Mouse (Mus musculus) urinary bladder, postnatal 25 days (tissue): ENCODE measurements around the gene Maea.
"Not testable (repeated sequence)": the region's sequence is repeated elsewhere in the genome, so short reads cannot be mapped to it uniquely, and the experiment has no call there.

Experiments used
- DNase-seq: peaks from one replicate; pipeline ENCODE4 v3.0.0; 2022; ENCODE audit warnings: low spot score

The Maea gene

DNA sequence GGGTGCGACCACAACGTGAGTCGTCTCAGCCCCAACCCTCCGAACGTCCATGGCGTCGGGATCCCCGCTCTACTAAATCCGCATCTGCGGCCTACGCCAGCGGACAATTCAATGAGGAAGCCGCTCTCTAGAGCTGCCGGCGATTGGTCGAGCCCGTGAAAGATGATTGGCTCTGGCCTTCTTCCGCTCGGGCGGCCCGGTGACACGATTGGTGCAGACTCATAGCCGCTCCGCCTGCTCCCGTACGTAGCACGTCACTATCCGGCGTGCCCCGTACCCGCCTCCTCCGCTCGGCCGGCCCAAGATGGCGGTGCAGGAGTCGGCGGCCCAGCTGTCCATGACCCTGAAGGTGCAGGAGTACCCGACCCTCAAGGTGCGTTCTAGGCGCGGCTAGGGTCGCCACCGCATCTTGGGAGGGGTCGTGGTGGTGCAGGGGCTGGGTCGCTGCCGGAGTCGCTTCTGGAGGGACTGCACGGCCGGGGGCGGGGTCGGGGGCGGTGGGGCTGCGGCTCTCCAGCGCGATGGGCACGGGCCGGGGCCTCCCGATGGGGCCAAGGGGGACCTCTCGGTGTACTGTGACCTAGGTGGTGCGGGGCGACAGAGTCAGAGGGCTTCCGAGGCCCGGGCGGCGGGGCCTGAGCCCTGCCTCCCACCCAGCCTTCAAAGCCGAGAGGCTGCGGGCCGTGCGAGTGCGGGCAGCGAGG, at the start of gene Maea:
Maea (plus strand) TSS at position 237 of the 704 bp plus-strand sequence.
- DNase-seq = peak; percentile 88

DNA sequence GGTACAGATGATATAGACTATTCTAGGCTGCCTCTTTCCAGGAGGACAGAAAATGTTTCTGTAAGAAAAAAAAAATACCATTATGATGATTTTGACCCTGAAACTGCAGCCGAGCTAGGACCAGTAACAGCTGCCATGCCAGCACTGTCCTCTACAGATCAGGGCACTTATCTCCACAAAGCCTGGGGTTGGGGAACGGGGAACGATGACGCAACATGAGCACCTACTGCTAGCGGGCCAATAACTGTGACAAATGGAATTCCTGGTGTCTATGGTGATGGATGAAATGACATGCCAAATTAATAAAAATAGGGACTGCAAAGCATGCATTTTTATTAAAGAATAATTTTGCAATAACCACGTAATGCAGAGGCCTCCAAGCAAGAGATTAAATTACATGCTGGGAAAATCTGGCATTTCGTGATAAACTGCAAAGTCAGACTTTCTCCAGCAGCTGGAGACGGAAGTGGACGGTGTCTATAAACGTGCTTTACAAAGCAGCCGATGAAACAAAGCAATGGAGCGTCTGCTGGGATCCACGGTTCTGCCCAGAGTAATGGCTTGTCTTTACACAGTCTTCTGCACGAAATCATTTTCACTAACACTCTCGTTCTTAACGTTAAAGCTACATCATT, 41.4 kb upstream of the Maea start:
- DNase-seq = no peak

DNA sequence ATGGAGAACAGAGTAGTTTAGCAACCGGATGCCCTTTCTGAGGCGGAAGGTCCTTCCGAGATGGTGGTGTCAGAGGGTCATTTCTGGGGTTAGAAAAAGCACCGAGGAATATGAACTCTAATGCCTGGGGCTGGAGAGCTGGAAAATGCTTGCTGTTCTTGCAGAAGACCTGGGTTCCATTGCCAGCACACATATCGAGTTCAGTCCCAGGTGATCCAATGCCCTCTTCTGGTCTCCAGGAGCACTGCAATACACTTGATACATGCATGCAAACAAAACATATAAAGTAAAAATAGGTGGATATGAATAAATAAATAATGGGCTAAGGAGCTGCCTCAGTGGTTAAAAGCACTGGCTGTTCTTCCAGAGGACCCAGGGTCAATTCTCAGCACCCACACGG, 38.1 kb upstream of the Maea start:
- DNase-seq = no peak

DNA sequence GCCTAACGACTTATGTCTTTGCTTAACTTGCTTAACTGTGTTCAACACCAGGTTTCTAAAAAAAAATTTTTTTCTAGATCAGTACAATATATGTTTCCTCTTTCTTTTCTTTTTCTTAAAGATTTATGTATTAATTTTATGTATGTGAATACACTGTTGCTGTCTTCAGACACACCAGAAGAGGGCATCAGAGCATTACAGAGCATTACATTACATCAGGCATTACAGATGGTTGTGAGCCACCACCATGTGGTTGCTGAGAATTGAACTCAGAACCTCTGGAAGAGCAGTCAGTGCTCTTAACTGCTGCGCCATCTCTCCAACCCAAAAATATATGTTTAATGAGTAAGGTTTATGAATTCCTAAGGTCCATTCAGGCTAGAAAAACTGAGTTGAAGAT, 33.5 kb upstream of the Maea start:
- DNase-seq = no peak

DNA sequence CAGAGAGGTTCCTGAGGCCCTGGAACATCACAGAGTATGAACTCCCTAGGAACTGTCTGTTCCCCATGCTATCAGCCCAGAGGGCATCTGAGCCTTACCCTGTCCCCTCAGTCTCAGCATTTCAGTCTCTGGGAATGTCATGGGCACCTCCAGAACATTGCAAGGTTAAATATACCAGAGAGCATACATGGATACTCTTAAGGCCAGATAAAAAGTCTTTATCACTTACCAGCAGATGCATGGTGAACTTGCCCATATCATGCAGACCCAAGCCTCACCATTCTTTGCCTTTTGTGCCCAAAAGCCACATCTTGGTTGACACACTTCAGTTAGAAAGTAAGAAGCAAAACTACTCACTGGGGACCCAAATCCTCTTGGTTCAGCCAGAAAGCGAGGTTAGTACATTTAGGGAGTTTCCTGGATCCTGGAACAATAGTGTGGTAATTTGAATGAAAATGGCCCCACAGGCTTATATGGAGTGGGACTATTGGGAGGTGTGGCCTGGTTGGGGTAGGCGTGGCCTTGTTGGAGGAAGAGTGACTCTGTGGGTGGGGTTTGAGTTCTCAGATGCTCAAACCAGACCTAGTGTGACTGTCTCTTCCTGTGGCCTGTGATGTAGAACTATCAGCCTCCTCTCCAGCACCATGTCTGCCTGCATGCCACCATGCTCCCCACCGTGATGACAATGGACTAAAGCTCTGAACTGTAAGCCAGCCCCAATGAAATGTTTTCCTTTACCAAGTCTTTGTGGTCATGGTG, 24.4 kb upstream of the Maea start:
- DNase-seq = no peak

DNA sequence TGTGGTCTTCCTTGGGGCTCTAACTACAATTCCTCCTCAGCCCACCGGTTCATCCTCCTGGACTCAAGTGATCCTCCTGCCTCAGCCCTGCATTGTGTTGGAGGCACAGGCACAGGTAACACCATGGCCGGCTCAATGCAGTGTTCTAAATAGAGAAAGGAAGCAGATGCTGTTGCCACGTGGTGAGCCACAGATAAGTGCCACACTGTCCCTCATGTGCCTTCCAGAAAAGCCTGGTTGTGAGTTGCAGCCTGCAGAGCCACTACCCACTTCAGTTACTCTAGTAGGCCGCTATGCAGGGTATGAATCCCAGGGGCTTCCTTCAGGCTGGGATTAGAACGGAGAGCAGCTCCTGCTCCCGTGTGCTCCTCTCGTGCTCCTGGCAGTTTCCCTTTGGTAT, 23.1 kb upstream of the Maea start:
- DNase-seq = no peak

DNA sequence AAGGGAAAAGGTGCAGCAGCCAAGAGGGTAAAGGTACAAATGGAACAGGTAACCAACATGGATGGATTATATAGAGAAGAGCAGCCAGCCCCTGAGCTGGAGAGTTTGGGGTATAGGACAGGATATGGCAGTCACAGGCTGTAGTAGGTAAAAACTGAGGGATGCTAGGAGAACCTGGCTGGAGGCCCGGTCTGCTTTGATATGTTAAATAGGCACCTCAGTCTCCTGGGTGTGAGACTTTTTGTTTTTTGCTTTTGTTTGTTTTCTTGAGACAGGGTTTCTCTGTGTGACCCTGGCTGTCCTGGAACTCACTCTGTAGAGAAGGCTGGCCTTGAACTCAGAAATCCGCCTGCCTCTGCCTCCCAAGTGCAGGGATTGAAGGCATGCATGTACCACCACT, 10.8 kb upstream of the Maea start:
- no peak for DNase-seq

DNA sequence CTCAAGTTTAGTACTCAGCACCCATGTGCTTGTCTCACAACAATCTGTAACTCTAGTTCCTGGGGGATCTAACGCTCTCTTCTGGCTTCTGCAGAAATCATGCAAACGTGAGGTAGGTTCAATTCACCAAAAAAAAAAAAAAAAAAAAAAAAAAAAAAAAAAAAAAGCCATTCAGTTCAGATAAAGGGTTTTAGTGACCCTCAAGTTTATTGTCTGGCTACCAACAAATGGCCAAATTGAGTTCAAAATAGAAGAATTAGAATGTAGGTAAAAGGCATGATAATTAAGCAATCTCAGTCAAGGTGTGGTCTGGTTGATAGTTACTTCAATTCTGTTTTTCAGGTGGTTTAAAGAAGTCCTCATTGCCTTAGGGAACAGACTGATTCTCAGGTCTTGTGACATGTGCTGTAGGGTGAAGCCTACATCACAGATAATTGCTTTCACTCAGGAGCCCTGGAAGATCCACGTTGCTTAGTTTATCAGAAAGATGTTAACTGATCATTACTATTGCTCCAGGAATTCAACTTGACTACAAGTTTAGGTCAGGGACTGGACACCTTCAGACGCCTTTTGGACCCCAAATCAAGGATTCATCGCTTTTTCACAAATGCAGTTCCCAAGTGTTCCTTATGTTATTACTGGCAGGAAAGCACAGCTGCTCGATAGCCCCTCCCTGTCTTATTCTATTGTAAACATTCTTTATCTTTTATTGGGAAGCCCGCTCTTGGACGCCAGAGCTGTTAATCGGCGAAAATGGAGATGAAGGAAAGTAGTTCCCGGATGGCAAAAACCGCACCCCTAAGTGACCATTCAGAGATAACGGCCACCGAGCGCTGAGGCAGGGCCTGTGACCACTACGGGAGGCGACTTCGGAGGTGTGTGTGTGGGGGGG, 682 bp upstream of the Maea start:
- no peak for DNase-seq

DNA sequence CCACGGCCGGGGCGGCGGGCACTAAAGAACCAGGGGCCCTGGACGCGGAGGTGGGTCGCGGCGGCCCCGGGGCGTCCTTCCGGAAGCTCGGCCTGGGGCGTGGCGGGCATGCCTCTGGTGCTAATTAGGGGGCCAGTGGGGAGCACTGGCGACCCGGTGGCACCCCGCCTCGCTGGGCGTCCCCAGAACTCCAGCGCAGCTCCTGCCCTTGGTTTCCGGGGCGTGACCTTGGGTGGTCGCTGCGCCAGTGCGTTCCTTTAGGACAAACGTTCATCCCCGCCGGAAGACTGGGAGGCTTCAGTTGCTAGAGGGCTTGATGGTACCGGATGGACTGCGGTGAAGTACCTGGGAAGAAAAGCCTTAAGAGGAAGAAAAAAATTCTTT, 660 bp downstream of the Maea start:
- DNase-seq = no peak

DNA sequence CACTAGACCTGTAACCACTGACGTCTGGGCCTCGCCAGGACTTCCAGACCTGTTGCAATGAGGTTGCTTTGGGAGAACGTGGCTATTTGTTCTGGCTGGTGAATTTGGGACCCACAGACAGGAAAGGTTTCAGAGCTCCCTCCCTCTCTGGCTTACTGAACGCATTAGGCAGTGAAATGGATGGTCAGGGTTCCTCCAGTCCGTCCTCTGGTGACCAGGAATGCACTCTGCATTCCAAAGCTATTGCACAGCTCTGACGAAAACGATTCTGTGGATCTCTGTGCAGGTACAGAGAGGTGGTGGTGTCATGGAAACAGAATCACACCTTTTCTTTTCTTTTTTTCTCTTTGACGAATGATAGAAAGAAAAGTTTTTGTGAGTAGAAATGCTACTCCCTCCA, 1.9 kb downstream of the Maea start:
- no peak for DNase-seq

DNA sequence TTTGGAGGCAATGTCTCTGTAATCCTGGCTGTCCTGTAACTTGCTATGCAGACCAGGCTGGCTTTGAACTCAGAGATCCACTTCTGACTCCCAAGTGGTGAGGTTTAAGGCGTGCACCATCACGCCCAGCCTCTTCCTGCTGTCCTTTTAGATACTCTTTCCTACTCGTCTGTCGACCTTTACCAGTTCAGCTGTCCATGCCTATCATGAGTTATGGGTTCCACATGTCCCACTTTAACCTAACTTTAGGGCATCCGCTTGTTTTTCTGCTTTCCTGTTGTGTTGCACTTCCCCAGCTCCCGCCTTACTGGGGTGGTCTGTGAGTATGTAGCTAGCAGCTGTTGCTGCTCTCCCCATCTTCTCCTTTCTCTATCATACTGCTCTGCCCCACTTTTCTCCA, 5.9 kb downstream of the Maea start:
- no peak for DNase-seq

DNA sequence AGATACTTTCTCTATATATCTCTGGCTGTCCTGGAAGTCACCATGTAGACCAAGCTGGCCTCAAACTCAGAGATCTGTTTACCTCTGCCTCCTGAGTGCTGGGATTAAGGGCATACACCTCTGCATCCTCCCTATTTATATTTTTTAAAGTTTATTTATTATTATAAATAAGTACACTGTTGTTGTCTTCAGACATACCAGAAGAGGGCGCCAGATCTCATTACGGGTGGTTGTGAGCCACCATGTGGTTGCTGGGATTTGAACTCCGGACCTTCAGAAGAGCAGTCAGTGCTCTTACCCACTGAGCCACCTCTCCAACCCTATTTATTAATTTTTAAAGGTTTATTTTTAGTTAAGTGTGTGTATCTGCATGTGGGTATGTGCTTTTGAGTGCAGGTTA, 6.9 kb downstream of the Maea start:
- not testable (repeated sequence) for DNase-seq

DNA sequence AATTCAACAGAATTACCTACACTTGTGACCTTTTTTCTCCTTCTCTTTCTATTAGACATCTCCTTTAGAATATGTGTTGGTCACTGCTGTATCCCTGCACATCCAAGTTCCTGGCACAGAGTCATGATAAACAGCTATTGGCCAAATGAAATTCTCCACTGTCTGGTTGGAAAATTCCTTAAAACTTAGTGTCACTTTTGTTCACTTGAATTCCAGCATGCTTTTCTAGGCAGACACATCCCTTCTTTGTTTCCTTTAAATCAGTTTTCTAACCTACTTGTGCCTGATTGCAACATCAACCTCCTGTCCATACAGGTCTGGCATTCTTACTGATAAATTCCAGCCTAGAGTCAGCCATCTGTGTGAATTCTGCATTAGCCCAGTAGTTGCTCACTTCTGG, 7.5 kb downstream of the Maea start:
- no peak for DNase-seq

DNA sequence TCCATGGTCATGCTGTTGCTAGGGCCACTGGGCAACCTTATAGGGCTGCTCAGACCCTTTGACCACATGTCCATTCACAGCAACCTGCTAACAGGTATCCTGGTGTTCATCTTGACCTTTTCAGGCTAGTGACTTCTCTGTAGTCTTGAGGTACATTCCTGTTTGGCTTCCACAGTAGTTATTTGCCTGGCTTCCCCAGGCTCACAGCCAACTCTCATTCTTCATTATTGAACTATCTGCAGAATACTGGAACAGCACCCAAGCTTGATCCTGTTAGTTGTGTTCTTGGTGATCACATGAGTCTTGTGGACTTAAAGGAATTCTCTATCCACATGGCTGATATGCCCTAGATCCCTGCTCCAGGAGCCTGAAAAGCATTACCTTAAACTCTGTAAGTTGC, 8.3 kb downstream of the Maea start:
- DNase-seq = no peak

DNA sequence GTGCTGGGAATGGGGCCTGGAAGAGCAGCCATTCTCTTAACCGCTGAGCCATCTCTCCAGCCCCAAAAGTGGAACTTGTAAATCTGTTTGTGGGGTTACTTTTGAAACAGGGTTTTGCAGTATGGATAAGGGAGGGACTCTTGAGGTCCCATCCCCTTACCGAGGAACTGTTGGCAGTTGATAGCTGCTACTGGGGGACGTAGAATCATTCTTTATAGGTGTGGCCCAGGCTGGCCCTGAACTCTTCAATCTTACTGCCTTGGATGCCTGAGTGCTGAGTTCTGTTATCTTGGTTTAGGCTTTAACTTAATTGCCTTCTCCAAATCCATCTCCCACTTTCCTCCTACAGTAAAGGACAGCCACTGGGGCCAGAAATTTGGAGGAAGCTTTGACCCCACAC, 8.8 kb downstream of the Maea start:
- no peak for DNase-seq

DNA sequence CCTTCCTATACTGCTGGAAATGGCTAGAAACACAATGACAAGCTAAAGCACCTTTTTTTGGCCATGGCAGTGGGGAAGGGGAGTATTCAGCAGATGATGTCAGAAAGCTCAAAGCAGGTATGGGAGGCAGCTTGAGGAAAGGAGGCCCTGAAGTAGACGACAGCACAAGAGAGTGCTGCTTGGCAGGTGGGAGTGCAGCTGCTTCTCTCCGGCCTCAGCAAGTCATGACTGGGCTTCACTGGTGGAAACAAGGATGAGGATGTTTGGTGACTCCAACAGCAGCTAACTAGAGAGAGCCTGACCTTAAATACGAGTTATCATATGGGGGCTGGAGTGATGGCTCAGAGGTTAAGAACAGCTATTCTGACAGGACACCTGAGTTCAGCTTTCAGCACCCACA, 12.3 kb downstream of the Maea start:
- no peak for DNase-seq

DNA sequence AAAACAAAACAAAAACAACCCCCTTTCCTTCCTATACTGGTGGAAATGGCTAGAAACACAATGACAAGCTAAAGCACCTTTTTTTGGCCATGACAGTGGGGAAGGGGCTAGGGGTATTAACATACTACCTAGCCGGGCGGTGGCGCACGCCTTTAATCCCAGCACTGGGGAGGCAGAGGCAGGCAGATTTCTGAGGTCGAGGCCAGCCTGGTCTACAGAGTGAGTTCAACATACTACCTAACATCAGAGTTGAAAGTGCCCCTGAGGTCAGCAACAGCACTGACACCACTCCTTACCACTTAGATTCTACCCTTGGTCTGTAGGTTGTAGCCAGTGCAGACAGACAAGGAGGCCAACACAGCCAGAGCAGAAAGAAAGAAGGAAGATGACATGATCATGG, 13.9 kb downstream of the Maea start:
- no peak for DNase-seq

DNA sequence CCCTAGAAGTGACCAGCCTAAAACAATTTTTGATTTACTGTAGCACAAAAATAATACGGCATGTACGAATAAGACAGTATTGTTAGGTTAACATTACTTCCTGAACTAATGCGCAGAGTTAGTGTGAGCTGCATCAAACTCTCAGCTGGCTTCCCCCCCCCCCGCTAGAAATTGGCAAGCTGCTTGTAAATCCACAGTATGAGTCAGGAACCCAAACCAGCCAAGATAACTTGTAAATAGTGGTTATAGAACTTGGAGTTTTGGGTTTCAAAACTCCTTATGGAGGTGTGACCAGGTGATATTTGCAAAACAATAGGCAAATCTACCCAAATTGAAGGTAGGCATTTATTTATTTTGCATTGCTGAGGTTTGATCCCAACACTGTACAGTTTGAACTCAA, 14.4 kb downstream of the Maea start:
- DNase-seq = no peak

DNA sequence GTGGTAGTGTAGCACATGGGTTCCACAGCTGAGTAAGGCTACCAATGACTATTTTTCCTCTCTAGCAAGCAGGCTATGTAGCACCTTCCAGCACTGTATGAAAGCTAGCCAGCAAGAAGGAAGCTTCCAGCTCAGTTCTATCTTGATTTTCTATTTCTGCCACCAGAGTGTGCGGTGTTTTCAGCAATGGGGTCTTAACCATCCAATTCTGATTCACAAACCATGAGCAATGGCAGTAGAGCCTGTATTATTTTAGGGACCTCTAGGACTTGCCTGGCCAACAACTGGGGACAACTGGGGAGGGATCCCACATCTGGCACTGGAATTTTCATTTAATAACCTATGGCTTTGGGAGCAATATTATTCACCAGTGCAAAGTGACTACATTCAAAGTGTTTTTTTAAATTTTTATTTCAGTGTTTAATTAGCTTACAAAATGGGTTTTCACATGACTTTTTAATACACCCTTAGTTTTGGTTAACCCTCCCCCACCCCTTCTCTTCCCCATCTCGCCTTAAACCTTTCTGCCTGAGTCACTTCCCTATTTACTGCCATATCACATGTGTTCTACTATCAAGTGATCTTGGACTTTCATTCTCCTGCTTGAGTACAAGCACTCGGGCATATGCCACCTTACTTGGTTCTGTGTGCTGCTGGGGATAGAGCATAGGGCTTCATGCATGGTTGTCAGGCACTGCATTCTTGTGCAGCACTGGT, 16.4 kb downstream of the Maea start:
- DNase-seq = no peak

DNA sequence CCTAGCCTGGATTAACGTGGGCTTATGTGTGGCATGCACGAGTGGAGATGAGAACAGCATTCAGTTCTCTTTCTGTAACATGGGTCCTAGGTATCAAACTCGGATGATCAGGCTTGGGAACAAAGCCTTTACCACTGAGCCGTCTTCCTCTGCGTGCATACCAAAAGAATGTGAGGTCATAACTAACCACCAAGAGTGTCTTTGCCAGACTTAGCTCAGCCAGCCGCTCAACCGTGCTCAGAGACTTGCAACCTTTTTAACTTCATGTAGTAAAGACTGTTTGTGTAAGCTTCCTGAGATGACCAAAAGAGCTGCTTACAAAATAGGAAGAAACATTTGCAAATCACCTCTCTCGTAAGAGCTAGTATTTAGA, 16.9 kb downstream of the Maea start:
- no peak for DNase-seq

DNA sequence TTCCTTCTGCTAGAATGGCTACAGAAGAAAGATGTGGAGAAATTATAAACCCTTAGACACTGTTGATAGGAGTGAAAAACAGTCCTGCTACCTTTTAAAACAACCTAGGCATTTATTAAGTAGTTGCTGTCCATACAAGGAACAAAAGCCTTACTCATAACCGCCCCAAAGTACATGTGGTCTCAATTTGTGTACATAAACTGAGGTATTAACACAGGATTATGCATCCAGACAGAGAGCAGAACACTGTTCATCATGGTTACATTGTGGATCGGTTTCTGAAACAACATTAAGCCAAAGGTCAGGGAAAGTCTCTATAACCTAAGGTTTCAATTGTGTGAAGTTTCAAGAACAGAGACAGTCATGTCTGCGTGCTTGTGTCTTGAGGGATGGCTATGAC, 17.7 kb downstream of the Maea start:
- no peak for DNase-seq

DNA sequence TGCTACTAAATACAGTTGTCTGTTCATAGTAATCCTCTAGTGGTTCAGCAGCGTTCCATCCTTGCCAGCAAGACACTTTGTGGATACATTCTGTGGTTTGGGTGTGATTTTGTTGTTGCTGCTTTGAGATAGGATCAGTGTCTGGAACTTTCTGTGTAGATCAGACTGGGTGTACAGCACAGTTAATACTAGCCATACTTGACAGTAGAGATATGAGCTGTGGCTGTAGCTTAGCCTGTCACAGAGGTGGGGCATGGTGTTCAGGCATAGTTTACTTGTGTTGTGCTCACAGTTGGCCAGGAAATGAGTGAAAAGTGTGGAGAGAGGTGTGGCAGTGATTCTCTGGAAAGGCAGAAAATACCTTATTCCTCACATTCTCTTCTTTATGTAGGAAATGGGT, 22.2 kb downstream of the Maea start:
- no peak for DNase-seq
